Mouse (Mus musculus): Measurements from ENCODE around the gene Hbb-bt. TPM values are rescaled to one million over a fixed set of nuclear protein-coding genes. Genes with fewer than 3 reads are reported as not detected.
A peak's percentile ranks its signal among the peaks of the same experiment; 100 is the strongest.
"Not testable (repeated sequence)": the region's sequence is repeated elsewhere in the genome, so short reads cannot be mapped to it uniquely, and the experiment has no call there.

The Hbb-bt gene
- total RNA-seq (2021): 1,000 to 10,000 TPM; 1,102 to 1,464 TPM

DNA sequence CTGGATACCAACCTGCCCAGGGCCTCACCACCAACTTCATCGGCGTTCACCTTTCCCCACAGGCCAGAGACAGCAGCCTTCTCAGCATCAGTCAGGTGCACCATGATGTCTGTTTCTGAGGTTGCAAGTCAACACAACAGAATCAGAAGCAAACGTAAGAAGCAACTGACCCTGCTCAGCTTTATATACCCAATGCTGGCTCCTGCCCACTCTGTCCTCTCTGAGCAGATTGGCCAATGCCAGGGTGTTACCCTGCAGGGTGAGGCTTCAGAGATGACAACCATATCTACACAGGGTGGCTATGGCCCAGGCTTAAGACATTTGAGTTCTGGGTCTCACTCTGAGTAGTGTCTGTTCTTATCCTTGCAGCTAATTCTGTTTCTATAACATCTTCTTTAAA lies at the start of gene Hbb-bt:
Gene Hbb-bt (minus strand): TSS at position 231 of the 400 bp plus-strand sequence.
- intact Hi-C loops (cut with DNase I): no loop called here
- no peak for DNase-seq

DNA sequence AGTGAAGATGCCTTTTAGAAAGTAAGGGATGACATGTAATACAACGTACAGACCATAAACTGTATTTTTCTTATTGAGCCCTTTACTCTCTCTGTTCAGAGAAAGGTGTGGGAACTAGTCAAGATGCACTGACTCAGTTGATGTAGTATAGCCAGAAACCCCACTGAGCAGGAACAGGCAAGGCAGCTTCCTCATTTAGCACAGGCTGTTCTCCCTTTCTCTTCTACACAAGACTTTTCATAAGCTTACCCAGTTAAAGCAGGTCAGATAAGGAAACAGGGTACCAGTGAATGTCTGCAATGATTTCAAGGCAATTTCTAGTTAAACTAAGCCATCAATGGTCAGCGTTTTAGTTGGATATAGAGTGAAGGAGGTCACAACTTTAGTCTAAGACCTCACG lies 47.7 kb upstream of the Hbb-bt start:
- intact Hi-C loops (cut with DNase I): no loop called here
- no peak for DNase-seq

DNA sequence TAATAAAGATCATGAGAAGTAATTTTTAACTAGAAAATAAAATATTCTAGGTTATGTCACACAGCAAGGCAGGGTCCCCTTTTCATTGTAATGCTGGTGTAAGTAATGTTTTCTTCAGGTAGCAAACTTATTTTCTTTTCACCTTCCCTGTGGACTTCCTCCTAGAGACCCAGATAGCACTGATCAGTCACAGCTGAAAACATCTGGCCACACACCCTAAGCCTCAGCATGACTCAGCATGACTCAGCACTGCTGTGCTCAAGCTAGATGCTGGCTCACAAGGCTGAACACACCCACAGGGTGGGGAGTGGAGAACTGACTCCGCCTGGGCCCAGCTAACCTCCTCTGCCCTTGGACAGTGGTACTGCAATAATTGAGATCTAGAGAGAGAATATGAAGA lies 47.1 kb upstream of the Hbb-bt start:
- peak; percentile 18 to 38 for DNase-seq
- intact Hi-C loops (cut with DNase I): no loop called here

DNA sequence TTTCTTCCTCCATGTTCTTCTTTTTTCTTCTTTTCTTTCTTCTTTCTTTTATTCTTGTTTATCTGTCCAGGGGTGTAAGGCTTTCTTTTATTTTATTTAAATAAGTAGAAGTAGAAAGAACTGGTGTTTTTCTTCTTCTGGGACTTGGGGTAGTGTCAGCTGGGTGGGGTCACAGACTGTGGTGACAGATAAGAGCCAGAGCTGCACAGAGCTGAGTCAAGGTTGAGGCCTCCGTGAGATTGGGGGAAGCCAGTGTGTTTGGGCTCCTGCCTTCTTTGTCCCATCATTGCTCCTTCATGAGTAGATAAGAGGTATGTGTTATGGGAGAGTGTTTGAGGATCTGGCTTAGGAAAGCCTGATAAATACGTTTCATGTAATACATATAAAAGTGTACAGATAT lies 45.3 kb upstream of the Hbb-bt start:
- intact Hi-C loops (cut with DNase I): no loop called here
- DNase-seq: no peak

DNA sequence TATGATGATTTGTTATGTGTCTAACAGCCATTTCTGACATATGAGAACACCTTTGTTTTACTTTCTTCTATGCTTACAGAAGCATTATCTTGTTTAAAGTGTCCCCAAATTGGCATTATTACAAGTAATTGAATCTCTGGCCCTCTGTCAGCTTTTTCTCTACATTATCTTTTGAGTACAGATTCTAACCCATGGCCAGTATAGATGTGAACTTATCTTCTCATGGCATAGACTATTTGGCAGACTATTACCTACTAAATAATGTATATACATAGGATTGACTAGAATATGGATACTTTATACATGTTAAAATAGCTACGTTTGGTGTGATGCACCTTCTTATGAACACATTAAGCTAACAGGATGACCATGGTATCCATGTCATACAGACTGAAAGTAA lies 40.9 kb upstream of the Hbb-bt start:
- intact Hi-C loops (cut with DNase I): no loop called here
- DNase-seq: no peak

DNA sequence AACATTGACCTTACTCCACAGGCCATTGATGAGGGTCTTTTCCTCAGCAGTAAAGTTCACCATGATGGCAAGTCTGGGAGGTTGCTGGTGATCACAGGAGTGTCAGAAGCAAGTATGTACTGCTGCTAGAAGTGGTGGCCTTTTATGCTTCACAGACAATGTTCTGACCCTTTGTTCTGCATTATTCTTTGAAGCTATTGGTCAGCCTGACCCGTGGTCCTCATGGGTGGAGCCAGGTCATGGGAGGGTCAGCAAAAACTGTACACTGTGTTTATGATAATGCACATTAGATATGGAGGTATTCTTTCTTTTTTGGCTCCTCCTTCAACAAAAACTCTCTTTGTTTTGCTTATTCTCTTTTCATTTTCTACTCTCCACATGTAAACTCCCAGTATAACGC lies 39.3 kb upstream of the Hbb-bt start, which contains the start of gene Hbb-y:
Gene Hbb-y (minus strand): TSS at position 127 of the 400 bp plus-strand sequence.
- no peak for DNase-seq
- intact Hi-C loops (cut with DNase I): no loop called here

DNA sequence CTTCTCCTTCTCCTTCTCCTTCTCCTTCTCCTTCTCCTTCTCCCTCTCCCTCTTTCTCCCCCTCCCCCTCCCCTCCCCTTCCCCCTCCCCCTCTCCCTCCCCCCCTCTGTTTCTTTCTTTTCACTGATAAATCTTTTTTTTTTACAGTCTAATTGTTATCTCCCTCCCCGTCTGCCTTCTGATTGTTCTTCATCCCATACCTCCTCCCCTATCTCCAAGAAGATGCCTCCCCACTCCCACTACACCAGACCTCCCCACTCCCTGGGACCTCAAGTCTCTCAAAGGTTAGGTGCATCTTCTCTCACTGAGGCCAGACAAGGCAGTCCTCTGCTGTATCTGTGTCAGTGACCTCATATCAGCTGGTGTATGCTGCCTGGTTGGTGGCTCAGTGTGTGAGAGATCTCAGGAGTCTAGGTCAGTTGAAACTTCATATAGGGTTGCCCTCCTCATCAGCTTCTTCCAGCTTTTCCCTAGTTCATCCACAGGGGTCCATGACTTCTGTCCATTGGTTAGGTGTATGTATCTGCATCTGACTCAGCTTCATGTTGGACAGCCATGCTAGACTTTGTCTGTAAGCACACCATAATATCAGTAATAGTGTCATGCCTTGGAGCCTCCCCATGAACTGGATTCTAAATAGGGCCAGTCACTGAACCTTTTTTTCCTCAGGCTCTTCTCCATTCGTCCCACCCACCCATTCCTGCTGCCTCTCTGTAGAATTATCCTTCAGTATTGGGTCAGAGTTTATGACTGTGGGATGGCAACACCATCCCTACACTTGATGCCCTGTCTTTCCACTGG lies 30.9 kb upstream of the Hbb-bt start:
- DNase-seq: no peak
- intact Hi-C loops (cut with DNase I): no loop called here

DNA sequence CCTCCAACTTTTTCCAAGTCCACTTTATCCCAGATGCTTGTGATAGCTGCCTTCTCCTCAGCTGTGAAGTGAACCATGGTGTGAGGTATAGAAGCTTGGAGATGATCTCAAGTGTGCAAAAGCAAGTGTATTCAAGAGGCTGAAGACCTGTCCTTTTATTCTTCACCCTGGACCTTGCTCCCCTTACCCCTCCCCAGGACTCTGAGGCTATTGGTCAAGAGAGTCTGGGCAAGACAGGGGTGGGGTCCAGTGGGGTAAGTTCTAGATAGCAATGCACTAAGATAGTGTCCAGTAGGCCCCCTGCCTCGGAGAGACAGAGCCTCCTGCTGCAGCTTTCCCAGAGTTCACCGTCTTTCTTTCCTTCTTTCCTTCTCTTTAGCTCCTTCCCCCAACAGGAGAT lies 29.2 kb upstream of the Hbb-bt start, which contains the start of gene Hbb-bh1:
Gene Hbb-bh1 (minus strand): TSS at position 131 of the 400 bp plus-strand sequence.
- intact Hi-C loops (cut with DNase I): no loop called here
- DNase-seq: no peak

DNA sequence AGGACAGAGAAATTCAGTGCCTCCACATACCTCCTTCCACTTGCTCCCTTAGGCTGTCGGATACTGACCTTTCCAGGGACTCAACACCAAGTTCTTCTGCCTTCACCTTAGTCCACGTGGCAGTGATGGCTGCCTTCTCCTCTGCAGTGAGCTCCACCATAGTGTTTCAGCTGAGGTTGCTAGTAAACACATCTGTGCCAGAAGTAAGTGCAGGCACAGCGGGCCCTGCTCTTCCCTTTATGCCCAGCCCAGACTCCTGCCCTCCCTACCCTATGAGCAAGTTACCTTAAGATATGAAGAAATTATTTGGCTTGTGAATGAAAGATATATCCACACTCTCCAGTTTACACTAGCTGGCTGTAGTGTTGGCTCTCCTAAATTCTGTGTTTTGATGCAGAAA lies 26.5 kb upstream of the Hbb-bt start, which contains the start of gene Hbb-bh2:
Gene Hbb-bh2 (minus strand): TSS at position 253 of the 400 bp plus-strand sequence.
- intact Hi-C loops (cut with DNase I): no loop called here
- DNase-seq: no peak

DNA sequence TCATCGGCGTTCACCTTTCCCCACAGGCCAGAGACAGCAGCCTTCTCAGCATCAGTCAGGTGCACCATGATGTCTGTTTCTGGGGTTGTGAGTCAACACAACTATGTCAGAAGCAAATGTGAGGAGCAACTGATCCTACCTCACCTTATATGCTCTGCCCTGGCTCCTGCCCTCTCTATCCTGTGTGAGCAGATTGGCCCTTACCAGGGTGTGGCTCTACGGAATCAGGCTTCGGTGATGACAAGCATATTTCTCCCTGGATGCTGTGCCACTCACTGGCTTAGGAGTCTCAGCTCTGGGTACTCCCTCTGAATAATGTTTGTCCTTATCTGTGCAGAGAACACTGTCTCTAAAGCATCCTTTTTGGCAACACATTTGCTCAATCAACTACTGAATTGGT lies 14.0 kb upstream of the Hbb-bt start, which contains the start of gene Hbb-bs:
Gene Hbb-bs (minus strand): TSS at position 289 of the 400 bp plus-strand sequence.
- DNase-seq: no peak
- intact Hi-C loops (cut with DNase I): no loop called here

DNA sequence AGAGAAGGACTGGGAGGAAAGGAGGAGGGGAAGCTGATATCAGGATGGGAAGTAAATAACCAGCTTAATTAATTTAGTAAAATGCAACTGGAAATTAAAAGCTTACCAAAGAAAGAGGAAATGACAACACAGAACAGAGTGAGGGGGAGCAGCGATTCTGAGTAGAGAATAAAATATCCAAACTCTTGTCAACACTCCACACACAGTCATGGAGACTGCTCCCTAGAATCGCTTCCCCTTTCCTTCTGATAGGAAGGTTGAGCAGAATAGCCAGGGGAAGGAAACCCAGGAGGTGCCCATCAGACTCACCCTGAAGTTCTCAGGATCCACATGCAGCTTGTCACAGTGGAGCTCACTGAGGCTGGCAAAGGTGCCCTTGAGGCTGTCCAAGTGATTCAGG lies 13.3 kb upstream of the Hbb-bt start:
- DNase-seq; intact Hi-C loops (cut with DNase I): not testable (repeated sequence)

DNA sequence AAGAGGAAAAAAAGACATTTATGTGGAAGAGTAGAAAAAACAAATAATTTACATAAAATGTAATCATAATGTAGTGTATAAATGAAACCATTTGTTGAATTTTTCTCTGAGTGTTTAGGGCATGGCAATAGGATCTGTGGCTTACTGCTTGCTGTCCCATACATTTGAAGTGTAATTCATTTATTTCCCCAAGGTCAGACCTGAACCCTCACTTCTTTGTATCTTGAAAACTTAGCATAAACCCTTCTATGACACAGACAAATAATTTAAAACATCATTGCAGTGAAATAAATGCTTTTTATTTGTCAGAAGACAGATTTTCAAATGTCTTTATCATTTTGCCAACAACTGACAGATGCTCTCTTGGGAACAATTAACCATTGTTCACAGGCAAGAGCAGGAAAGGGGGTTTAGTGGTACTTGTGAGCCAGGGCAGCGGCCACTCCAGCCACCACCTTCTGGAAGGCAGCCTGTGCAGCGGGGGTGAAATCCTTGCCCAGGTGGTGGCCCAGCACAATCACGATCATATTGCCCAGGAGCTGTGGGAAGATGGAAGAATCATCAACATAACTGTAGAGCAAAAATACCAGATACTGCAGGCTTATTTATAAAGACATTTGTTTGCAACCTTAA lies 12.6 kb upstream of the Hbb-bt start:
- DNase-seq: no peak
- intact Hi-C loops (cut with DNase I): no loop called here

DNA sequence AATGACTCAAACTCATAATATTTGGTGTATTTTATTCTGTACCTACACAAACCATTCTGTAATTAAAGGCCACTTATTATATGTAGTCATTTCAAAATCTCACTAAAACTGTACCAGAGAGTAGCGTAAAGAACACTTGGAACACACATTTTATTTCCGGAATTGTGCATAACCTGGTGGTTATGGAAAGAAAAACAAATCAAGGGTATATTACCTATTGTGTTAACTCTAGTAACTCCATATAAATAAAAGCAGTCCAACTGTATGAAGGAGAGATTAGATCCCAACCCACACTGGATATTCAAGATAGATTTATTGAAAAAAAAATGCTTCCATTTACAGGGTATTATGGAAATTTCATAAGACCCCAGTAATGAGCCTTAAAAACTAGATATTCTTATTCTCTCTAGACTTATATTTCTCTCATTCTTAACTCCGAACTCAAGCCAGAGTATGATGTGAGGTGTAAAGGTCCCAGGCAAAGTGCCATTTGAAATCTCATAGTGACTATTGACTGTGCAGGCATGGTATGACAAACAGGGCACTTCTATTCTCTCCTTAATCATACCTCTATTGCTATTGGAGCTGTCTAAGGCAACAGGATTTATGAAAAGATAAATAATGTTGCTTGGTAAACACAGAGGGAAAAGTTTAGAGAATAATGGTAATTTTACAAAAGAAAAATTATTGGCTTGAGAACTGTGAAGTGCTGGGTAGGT lies 11.9 kb upstream of the Hbb-bt start:
- intact Hi-C loops (cut with DNase I): no loop called here
- no peak for DNase-seq

DNA sequence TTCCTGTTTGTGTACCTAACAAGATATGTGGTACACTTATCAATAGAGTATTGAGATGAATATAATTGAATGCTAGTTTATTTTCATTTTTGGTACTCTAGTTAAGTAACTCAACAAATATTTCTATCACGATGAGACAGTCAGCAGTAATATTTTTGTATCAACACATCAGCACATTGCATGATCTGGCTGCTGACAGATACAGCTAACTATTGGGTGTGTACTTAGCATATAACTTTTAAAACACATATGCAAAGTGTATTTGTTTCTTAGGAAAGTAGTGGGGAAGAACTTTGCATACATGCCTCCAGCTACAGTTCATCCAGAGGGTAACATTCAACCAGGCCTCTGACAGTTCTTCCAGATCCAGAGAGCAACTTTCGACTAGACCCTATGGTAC lies 10.8 kb upstream of the Hbb-bt start:
- DNase-seq: no peak
- intact Hi-C loops (cut with DNase I): no loop called here

DNA sequence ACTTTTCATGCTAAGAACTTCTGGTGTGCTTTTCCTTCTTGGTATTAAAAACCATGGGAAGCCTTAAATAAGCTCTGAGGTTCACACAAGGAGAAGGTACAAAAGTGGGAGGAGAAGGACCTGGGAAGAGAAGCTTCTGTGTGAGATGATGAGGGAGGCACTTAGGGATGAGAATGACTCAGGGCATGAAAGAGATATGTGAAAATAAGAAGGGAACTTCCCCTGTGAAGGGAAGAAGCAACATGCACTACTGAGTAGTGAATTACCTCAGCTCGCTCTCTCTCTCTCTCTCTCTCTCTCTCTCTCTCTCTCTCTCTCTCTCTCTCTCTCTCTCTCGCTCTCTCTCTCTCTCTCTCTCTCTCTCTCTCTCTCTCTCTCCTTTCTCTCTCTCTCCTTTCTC lies 1.3 kb upstream of the Hbb-bt start:
- DNase-seq; intact Hi-C loops (cut with DNase I): not testable (repeated sequence)

DNA sequence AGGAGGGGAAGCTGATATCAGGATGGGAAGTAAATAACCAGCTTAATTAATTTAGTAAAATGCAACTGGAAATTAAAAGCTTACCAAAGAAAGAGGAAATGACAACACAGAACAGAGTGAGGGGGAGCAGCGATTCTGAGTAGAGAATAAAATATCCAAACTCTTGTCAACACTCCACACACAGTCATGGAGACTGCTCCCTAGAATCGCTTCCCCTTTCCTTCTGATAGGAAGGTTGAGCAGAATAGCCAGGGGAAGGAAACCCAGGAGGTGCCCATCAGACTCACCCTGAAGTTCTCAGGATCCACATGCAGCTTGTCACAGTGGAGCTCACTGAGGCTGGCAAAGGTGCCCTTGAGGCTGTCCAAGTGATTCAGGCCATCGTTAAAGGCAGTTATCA lies 644 bp downstream of the Hbb-bt start:
- intact Hi-C loops (cut with DNase I); DNase-seq: not testable (repeated sequence)

DNA sequence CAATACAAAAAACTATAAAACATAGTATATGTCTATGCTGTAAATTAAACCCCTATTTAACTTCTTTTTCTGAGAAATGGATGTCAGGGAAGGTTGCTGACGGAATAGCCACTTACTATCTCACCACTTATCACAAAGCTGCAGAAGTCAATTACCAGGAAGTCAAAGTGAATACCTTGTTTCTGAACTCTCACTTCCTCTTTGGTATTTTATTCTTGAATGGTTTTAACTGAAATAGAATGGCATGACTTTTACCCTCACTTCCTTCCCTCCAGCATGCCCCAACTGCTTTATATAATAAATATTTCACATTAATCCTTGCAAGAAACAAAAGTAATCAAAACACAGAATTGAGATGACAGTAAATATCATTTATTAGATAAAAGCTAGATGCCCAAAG lies 1.6 kb downstream of the Hbb-bt start:
- DNase-seq: no peak
- intact Hi-C loops (cut with DNase I): no loop called here

DNA sequence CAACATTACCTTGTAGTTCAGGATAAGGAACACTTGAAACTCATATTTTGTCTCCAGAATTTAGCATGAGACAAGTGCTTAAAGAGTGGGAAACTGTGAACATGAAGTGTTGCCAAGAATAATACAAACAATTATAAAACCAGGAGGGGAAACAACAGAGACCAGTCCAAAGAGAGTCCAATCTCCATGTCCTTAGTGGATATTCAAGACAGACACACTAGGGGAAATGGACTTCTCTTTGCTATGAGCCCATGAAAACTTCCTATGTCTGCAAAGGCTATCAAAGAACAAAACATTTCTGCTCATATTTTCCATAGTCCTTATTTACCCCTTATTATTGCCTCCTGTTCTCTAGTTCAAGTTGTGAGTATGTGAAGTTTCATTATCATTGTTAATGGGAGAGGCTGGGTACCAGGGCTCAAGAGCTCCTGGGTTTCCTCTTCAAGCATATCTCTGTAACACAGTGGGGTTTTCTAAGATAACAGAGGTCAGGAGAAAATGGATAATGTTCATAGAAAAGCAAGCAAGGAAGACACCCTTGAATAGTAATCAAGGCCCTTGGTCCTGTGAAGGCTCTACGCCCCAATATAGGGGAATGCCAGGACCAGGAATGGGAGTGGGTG lies 2.5 kb downstream of the Hbb-bt start:
- DNase-seq: no peak
- intact Hi-C loops (cut with DNase I): no loop called here

DNA sequence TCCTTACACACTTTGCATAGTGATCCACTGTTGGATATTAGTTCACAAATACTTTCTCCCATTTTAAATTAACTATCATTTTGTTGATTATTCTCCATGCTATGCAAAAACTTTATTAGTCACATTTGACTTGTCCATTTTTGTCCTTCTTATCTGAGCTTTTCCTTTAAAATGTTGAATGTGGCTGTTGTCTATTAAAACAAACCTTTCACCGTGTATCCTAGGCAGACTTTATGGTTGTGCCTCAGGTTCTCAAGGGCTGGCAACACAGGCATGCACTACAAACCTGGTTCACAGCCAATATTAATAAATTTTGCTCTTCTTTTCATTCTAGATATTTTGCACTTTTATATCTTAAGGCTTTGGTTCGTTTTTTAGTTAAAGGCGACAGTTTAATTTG lies 3.0 kb downstream of the Hbb-bt start:
- DNase-seq: no peak

DNA sequence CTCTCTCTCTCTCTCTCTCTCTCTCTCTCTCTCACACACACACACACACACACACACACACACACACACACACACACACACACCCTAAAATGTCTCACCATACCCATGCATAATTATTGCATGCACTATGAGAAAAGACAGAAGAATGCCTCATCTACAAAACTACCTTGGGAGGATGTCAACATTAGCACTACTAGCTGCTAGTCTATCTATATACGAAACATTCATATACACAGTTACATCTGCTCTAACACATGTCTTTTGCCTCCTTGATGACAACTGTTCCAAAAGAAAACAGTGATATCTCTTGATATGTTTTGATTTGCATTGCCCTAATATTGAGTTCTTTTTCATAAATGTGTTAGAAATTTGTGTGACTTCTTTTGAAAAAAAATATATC lies 3.5 kb downstream of the Hbb-bt start:
- intact Hi-C loops (cut with DNase I): no loop called here

More for the DNA sequence above, 3.0 kb downstream of the Hbb-bt start:
- intact Hi-C loops (cut with DNase I): no loop called here

DNA sequence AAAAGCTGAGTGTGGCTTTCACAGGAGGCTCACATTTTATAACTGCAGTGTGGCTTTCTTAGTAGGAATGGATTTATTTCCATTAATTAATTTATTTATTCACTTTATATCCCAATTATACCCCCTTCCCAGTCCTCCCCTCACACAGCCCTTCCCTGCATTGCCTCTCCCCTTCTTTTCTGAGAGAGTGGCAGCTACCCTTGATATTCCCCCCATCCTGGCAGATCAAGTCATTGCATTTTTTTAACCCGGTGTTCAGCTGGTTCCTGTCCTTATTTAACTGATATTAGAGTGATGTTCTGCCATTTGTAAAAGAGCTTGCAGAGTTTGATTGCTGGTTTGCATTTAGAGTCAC lies 4.0 kb downstream of the Hbb-bt start:
- intact Hi-C loops (cut with DNase I): loop anchor here (5.0 kb wide), 1 partner anchor 1297 kb away; no protein-coding TSS in a partner anchor

More for the DNA sequence above, 3.5 kb downstream of the Hbb-bt start:
- DNase-seq: no peak

More for the DNA sequence above, 4.0 kb downstream of the Hbb-bt start:
- DNase-seq: no peak

Data from heart, postnatal 36 days (tissue).